Mouse (Mus musculus) embryo, embryonic 11 days (tissue): ENCODE measurements around the gene Akr1a1.

ENCODE experiments used
- DNase-seq: peaks from one replicate; pipeline ENCODE4 v3.0.0-alpha.2; 2015

The Akr1a1 gene

DNA sequence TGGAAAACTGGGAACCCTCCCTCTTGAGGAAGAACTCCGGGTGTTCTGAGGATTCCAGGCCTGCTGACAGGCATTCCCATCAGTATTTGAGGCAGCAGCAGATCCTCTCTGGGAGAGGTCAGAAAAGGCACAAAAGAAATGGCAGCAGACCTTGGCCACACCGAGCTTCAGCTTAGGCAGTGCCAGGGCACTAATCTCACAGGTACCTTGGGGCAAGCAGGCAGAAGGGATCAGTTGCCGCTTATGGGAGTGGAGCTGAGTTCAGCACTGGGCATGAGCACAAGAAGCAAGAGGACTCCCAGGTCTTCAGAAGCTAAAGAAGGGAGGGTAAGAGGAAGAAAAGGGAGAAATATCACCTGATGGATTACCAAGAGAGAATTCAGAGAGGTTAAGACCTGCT is 6.5 kb upstream of the Akr1a1 start:
- no peak for DNase-seq

GRCm38 (mm10) chr4:116655658-116656057 is 4.2 kb upstream of the Akr1a1 start:
- no peak for DNase-seq

DNA sequence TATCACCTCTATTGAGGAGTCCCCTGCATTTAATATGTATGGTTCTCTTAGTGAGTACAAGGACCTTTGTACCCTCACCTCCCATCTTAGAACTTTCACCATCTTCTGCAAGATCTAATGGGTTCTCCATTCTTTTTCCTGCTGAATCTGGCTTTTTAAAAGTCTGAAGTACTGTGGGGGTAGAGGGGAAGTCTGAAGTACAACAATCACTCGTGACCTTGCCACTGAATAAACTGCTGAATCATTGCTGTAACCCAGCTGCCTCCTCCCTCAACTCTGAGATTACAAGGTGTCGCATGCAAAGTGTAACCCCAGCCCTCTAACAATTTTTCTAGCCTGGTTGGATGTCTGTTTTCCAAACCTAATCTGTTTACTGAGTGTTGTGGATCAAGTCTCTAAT is 3.6 kb upstream of the Akr1a1 start:
- no peak for DNase-seq

GRCm38 (mm10) chr4:116653228-116653627 is 1.7 kb upstream of the Akr1a1 start:
- DNase-seq = no peak

DNA sequence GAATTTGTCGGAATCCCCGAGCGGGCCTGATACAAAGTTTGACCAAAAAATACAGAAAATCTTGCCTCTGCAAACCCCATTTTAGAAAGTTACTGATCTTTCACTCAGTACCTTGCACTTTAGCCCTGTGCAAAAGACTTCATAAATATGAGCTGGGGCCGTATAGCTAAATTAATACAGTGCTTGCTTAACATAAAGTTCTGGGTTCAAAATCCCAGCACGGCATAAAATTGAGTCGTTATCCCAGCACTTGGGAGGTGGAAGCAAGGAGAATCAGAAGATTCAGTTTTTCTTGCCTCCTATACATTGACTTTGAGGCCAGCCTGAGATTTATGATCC is 286 bp upstream of the Akr1a1 start:
- DNase-seq = no peak

DNA sequence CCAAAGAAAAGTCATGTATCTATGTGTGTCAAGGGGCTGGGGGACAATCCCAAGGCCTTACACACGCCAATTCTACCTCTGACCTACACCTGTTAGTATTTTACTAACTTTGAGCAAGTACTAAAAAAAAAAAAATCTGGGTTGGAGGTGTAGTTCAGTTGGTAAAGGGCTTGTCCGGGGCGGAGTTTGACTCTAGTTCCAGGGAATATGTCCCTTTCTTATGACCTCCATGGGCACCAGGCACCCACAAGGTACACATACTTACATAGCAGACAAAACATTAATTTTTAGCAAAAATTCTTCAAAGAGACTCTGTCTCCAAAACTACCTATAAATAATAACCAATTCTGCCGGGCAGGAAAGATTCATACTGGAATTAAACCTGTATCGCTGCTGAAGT is 1.1 kb downstream of the Akr1a1 start:
- DNase-seq = no peak

GRCm38 (mm10) chr4:116649411-116649810 is 2.1 kb downstream of the Akr1a1 start:
- DNase-seq = no peak

- DNase-seq = no peak
Measured at GRCm38 (mm10) chr4:116645624-116646023, 5.9 kb downstream of the Akr1a1 start.

DNA sequence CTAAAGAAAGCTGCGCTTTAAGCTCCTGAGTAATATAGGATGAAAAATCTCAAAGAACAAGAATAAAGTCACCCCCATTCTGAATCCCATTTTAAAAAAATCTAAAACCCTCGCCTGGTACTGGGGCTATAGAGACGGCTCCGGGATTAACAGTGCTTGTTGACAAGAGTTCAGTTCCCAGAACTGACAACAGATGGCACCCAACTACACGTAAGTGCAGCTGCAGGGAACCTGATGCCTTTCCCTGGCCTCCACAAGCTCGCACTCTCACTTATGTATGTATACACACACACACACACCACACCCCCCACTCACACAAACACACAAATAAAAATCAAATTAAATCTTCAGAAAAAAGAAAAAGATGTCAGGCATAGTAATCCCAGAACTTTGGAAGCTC is 7.2 kb downstream of the Akr1a1 start:
- peak; percentile 51 for DNase-seq

DNA sequence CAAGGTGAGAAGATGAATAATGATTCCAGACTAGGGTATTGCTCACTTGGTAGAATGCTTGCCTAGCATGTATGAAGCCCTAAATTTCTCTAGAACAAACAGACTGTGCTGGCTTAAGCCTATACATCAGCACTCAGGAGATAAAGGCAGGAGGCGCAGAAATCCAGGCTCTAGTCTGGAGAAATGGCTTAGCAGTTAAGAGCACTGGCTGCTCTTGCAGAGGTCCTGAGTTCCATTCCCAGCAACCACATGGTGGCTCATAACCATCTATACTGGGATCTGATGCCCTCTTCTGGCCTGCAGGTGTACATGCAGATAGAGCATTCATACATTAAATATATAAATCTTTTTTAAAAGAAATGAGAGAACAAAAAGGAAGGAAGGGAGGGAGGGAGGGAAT is 9.4 kb downstream of the Akr1a1 start:
- DNase-seq = no peak

GRCm38 (mm10) chr4:116638821-116639220 is 12.7 kb downstream of the Akr1a1 start:
- DNase-seq = no peak

GRCm38 (mm10) chr4:116635197-116635596 is 16.3 kb downstream of the Akr1a1 start:
- DNase-seq = no peak

DNA sequence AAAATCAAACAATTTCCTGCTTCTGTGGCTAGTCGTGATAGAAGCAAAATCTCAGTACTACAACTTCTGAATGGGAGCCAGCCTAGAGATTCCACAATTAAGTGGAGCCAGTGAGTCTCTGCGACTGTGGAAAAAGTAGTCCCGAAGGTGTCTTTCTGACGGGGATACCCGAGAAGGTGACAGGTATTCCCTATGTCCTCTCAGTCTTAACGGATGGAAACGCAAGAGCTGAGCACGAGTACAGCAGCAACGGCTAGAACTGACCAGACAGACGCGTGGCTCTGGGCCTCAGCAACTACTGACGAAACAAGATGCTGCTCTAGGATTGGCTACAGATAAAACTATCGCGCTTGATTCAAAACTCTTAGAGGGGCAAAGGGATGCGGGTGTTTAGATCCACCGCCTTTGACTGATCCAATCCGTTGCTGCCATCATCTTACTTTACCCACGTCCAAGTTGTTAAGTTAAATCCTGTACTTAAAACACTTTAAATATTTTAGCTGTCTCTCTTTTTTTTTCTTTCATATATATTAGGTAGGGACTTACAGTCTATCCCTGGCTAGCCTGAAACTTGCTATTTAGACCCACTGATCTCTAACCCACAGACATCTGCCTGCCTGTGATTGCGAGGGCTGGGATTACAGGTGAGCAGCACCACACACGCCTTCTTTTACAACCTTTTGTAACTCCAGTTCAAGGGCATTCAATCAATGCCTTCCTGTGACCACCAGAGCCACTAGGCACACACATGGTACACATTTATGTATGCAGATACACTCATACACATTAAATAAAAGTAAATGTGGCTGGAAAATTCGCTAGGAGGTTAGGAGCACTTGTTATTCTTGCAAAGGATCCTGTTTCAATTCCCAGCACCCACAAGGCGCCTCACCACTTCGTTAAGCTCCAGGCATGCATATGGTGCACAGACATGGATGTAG is 23.5 kb downstream of the Akr1a1 start, which contains the start of gene Nasp:
Gene Nasp, minus strand, starts transcription at position 220 of the 941 bp plus-strand sequence.
- peak; percentile 91 for DNase-seq

GRCm38 (mm10) chr4:116627359-116627716 is 24.1 kb downstream of the Akr1a1 start:
- peak; percentile 92 for DNase-seq

- DNase-seq = peak; percentile 97
Measured at GRCm38 (mm10) chr4:116626658-116627358, 24.7 kb downstream of the Akr1a1 start.

DNA sequence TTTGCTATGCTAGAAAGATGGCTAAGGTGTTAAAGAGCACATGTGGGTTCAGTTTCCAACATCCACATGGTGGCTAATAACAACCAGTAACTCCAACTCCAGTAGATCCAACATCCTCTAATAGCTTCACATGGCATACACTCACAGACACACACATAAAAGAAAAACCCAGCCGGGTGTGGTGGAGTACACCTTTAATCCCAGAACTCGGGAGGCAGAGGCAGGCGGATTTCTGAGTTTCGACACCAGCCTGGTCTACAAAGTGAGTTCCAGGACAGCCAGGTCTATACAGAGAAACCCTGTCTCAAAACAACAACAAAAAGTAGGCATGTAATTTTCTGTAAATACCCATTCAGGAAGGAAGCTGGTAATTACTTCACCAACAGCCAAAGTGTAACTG is 26.6 kb downstream of the Akr1a1 start:
- DNase-seq = no peak

DNA sequence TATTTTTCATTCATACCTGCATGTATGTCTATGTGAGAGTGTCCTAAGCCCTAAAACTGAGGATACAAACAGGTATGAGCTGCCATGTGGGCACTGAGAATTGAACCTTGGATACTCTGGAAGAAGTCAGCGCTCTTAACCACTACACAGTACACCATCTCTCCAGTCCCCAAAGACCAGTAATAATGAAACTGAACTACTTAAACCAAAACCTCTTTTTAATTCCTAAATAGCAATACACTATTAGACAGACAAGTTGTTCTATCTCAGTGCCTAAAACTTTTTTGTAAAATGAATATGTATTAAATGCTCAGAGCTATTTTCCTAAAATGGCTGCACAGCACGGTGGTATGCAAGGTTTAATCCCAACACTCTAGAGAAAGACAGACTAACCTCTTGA is 36.2 kb downstream of the Akr1a1 start:
- DNase-seq = no peak

- DNase-seq = no peak
Measured at GRCm38 (mm10) chr4:116612621-116613020, 38.9 kb downstream of the Akr1a1 start.

DNA sequence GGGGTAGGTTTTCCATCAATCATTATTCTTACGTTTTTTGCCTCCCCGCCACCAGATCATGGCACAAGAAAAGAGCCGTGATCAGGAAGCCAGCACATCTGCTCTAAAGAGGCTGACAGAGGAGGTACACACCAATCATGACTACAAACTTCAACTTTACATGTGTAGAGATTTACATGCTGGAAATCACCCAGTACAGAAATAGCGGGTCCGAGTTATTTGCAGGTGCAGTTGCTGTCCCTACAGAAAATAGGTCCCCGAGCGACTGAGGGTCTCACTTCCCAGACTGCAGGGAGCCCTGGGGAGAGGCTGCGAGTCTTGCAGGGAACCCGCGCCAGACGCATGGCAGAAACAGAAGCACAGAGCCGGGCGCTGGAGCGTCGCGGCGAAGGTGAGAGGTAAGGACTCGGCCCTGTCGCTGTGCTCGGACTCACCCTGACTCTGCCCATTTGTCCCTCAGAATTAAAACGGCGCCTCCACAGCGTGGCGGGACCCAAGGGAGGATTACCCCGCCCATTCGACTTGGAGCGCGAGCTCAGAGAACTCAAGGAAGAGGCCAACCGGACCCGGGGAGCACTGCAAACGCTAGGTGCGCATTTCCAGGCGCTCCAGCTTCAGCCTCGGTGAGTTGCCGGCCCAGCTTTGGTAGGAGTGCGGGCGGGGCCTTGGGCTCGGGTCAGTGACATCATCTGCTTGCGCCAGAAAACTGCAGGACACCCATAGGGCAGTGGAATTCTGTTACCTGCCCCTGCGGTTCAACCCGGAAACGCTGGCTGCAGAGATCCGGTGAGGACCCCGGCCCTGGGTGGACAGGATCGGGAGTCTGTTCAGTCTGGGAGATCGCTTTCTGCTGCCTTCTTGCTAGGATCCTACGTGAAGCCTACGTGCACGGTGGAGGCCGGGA is 54.2 kb downstream of the Akr1a1 start:
- peak; percentile 95 for DNase-seq

DNA sequence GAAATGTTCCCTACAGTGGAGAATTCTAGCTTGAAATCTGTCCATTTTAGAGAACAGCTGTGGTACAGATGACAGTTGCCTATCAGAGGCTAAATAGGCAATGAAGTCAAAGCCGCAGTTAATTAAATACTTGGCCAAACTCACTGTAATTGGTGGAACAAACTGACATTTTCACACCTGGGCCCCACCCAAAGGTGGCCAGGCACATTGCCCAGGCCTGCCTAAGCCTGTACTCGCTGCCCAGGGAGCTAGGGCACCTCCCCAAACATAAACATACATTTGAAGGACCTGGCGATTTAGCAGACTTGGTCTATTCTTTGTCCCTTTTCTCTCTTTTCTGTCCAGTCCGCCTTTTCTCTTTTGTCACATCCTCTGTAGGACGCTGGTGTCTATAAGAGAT is 55.1 kb downstream of the Akr1a1 start, which contains the start of gene Ccdc17:
Gene Ccdc17, plus strand, starts transcription at position 276 of the 400 bp plus-strand sequence.
- DNase-seq = no peak

DNA sequence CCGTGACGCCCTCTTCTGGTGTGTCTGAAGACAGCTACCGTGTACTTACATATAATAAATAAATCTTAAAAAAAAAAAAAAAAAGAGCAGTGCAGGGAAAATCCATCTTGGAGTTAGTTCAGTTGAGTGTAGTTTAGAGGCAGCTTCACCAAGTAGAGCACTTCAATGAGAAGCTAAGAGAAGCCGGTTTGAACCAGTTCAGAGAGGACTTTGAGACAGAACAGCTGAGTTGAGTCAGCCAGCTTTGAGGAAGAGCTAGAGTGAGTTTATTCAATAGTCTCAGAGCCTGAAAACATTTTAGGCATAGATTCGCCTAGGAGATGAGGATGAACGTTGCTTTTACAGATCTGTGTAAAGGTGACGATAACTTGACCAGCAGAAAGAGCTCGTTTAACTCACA is 55.7 kb downstream of the Akr1a1 start:
- DNase-seq = no peak
